Mouse (Mus musculus) midbrain, embryonic 15.5 days (tissue): ENCODE results near the gene Ccdc125. TPM values are rescaled to one million over a fixed set of nuclear protein-coding genes. Genes with fewer than 3 reads are reported as not detected.

Experiments
- ATAC-seq: fragments of 200-750 bp; cut with Nextera tagmentation; replicated peaks from 2 replicates; pipeline ENCODE4 v1.8.0; 2017; ENCODE audit warnings: moderate TSS enrichment
- H3K27ac ChIP-seq: fragments of 300-500 bp; sonication (generic); 2 replicates; pipeline ENCODE4 v1.5.1; 2015; ENCODE audit warnings: mild to moderate bottlenecking, inconsistent platforms
- H3K27me3 ChIP-seq: fragments of 300-500 bp; sonication (generic); replicated peaks from 2 replicates; pipeline ENCODE4 v1.6.1; 2015; ENCODE audit warnings: inconsistent platforms
- H3K36me3 ChIP-seq: fragments of 300-500 bp; sonication (generic); replicated peaks from 2 replicates; pipeline ENCODE4 v1.6.1; 2015; ENCODE audit warnings: inconsistent platforms
- H3K4me1 ChIP-seq: fragments of 300-500 bp; sonication (generic); 2 replicates; pipeline ENCODE4 v1.6.1; 2015; ENCODE audit warnings: inconsistent platforms
- H3K4me2 ChIP-seq: fragments of 300-500 bp; sonication (generic); 2 replicates; pipeline ENCODE4 v1.6.1; 2015; ENCODE audit warnings: inconsistent platforms, mild to moderate bottlenecking, moderate library complexity
- H3K4me3 ChIP-seq: fragments of 300-500 bp; sonication (generic); 2 replicates; pipeline ENCODE4 v1.5.1; 2015; ENCODE audit warnings: mild to moderate bottlenecking, inconsistent platforms
- H3K9ac ChIP-seq: fragments of 300-500 bp; sonication (generic); 2 replicates; pipeline ENCODE4 v1.6.1; 2015; ENCODE audit warnings: mild to moderate bottlenecking, inconsistent platforms
- H3K9me3 ChIP-seq: fragments of 300-500 bp; sonication (generic); 2 replicates; pipeline ENCODE4 v1.6.1; 2016; ENCODE audit warnings: inconsistent platforms
- WGBS: fragments of 180-500 bp; shearing (Covaris S2); methylation state at CpG from one replicate; pipeline ENCODE4 v1.1.7; 2015; ENCODE audit warnings: mixed read lengths; 5-methylcytosine and 5-hydroxymethylcytosine counted together
- polyA plus RNA-seq: library from polyadenylated mRNA; unstranded; fragments of >200 nt; fragmentation: Nextera tagmentation; extraction: Ambion mirVana; gene quantifications from 2 replicates; pipeline ENCODE4 v1.2.1, GENCODE M21; 2015

The Ccdc125 gene
- polyA plus RNA-seq, 1 experiment from 2014 or later, result 2.1 TPM

DNA sequence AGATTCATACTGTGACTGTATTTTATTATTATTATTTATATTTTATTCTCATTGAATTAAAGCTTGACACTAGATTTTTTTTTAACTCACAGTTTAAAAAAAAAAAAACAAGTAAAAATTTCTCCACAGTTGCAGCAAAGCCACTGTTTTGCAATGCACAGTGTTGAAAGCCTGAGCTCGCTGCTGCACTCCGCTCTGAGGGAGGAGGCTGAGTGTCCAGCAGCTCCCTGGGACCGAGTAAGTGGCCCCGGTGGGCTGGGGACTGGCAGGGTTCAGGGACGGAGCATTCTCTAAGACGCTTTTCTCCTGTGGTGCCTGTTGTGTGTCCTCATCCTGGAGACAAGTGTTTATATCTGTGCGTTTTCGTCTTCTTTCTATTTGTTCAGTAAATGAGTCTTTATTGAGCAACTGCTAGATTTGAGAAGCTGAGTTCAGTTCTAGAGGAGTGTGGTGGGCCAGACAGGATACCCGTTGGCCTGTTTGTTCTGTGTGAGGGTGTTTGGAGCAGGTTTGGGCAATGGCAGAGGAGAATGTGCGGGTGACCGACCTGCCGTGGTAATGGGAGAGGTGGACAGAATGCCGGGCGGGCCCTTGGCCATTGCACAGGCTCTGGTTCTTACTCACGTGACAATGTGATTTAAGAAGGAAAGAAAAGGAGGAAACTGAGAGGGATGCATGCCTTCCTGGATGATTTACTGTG is 6.6 kb downstream of the Ccdc125 start:
- Histone ChIP-seq H3K4me1 (no peaks in the 10 kb centered on the region), H3K4me2 (no peak overlapping the region), H3K4me3 (no peak overlapping the region), H3K27ac (no peak overlapping the region), H3K36me3 (no peaks in the 10 kb centered on the region), H3K9ac (no peak overlapping the region), H3K27me3 (no peaks in the 10 kb centered on the region), H3K9me3 (no peaks in the 10 kb centered on the region)
- 92% methylated on average over 15 of the region's 15 CpGs for WGBS
- ATAC-seq, result no peak

DNA sequence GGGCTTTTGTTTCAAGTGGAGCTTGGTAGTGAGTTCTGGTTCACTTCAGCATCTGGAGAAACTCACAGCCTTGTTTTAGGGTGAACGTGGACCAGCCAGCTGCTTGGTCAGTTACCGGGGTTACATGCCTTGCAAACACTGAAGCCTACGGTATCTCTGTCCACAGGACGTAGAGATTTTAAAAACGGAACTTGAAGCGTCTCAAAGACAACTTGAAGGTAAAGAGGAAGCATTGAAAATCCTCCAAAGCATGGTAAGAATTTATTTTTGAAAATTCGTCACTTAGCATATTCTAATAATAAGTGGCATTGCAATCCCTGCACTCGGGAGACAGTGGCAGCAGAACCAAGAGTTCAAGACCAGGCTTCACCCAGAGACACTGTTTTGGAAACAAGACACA is 12.1 kb downstream of the Ccdc125 start:
- ATAC-seq, result no peak
- Histone ChIP-seq H3K36me3 (no peaks in the 10 kb centered on the region), H3K27me3 (no peaks in the 10 kb centered on the region), H3K9ac (no peak overlapping the region), H3K4me3 (no peak overlapping the region), H3K27ac (no peak overlapping the region), H3K4me2 (no peak overlapping the region), H3K4me1 (no peaks in the 10 kb centered on the region), H3K9me3 (no peaks in the 10 kb centered on the region)
- 89% methylated on average over 8 of the region's 8 CpGs for WGBS

DNA sequence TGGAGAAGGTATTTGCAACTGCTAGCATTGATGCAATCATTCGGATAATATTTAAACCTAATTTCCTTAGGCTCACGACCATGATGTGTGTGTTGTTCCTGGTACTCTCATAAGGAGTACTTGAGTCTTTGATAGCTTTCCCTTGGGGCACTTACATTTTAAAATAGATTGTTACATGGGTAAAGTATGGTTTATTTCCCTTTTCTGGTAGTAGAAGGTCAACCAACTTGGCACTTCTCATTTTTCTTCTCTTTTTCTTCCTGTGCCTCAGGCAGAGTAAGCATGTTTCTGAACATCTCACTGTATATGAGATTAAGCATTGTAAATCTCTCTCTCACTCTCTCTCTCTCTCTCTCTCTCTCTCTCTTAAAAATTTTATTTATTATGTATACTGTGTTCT is 13.3 kb downstream of the Ccdc125 start:
- ATAC-seq, result no peak
- no peak overlapping the region for H3K27ac ChIP-seq
- H3K4me2 ChIP-seq, result no peak overlapping the region
- no peaks in the 10 kb centered on the region for H3K36me3 ChIP-seq
- H3K4me3 ChIP-seq, result no peak overlapping the region
- no peak overlapping the region for H3K9ac ChIP-seq
- no peaks in the 10 kb centered on the region for H3K9me3 ChIP-seq
- H3K4me1 ChIP-seq, result no peaks in the 10 kb centered on the region
- 83% methylated on average over 2 of the region's 2 CpGs for WGBS
- H3K27me3 ChIP-seq, result no peaks in the 10 kb centered on the region

DNA sequence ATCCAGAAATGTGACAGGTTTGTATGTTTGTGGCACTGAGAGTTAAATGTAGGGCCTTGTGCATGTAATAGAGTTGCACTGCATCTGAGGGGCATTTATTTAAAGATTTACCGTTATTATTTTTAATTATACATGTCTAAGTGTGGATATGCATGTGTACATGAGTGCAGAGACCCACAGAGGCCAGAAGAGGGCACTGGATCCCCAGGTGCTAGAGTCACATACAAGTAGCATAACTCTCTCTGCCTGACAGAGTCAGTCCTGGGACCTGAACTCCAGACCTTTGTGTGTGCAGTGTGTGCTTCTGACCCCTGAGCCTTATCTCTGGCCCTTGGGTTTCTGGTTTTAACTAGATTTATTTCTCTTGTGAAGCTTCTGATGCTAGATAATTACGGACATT is 14.8 kb downstream of the Ccdc125 start:
- Histone ChIP-seq H3K9ac (no peak overlapping the region), H3K9me3 (no peaks in the 10 kb centered on the region), H3K36me3 (no peaks in the 10 kb centered on the region), H3K4me3 (no peak overlapping the region), H3K27me3 (no peaks in the 10 kb centered on the region), H3K4me1 (no peaks in the 10 kb centered on the region), H3K27ac (no peak overlapping the region), H3K4me2 (no peak overlapping the region)
- WGBS, result 82% methylated on average over 2 of the region's 2 CpGs
- ATAC-seq, result no peak

DNA sequence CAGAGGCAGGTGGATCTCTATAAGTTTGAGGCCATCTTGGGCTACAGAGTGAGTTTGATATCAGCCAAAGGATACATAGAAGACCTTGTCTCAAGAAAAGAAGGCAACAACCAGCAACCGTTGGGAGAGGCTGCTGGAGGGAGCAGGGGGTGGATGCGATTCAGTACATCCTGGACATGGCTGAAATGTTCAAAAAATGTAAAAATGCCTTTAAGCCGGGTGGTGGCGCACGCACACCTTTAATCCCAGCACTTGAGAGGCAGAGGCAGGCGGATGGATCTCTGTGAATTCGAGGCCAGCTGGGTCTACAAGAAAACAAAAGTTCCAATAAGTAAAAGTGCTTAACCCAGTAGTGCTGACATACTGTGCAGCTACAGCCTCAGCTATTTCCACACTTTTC is 18.0 kb downstream of the Ccdc125 start:
- no peak overlapping the region for H3K4me2 ChIP-seq
- no peak overlapping the region for H3K27ac ChIP-seq
- H3K4me3 ChIP-seq, result no peak overlapping the region
- ATAC-seq, result no peak
- H3K9ac ChIP-seq, result no peak overlapping the region
- H3K27me3 ChIP-seq, result no peaks in the 10 kb centered on the region
- no peaks in the 10 kb centered on the region for H3K9me3 ChIP-seq
- no peaks in the 10 kb centered on the region for H3K36me3 ChIP-seq
- 69% methylated on average over 7 of the region's 7 CpGs for WGBS
- no peaks in the 10 kb centered on the region for H3K4me1 ChIP-seq

DNA sequence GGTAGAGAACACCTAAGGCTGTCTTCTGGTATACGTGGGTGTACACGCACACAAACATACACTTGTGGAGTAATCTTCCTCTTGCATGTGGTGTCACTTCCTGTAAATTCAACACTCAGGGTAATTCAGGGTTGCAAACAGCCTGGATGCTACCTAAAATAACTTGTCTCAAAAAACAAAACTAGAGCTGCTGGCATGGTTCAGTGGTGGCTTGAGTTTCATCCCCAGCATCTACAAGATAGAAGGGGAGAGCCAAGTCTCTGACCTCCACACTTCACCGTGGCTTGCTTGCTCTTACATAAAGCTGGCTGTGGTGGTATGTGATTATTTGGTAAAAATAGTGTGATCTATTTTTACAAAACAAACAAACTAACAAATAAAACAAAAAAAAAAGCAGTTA is 28.0 kb downstream of the Ccdc125 start:
- peaks cover 36% of the 10 kb centered on the region for H3K36me3 ChIP-seq
- WGBS, result 98% methylated on average over 3 of the region's 3 CpGs

DNA sequence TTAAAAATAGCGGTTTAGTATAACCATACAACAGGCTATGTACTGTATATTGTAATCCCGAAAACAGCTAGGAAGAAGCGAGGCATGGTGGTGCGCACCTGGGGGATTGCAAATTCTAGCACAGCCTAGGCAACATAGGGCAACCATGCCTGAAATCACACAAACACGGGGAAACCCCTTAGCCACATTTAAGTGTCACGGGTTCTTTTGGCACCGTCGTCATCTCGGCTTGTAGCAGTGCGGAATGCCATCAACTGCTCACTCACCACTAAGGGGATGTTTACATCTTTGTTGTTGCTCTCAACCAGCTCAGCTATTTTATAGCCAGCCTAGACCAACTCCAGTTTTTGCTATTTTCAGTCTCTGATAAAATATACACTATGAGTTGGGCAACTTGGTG is 29.3 kb downstream of the Ccdc125 start:
- H3K9ac ChIP-seq, result no peak overlapping the region
- no peak for ATAC-seq
- H3K27me3 ChIP-seq, result no peaks in the 10 kb centered on the region

More for the DNA sequence above, 28.0 kb downstream of the Ccdc125 start:
- Histone ChIP-seq H3K27ac (no peak overlapping the region), H3K9me3 (no peaks in the 10 kb centered on the region), H3K4me2 (no peak overlapping the region), H3K4me1 (no peaks in the 10 kb centered on the region), H3K27me3 (no peaks in the 10 kb centered on the region), H3K9ac (no peak overlapping the region), H3K4me3 (no peak overlapping the region)
- no peak for ATAC-seq

DNA sequence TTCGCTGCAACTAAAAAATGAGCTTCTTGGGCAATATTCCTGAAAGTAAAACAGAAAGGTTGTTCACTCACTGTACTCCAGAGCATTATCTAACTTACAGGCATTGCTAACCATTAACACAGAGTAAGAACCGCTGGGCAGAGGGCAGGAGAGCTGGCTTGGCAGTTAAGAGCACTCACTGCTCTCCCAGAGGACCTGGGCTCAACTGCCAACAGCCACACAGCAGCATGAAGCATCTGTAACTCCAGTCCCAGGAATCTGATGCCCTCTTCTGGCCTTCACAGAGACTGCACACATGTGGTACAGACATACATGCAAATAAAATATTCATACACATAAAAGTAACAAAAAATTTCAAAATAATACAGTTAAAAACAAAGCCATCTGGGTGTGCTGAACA is 34.0 kb downstream of the Ccdc125 start:
- H3K27me3 ChIP-seq, result no peaks in the 10 kb centered on the region
- no peak overlapping the region for H3K9ac ChIP-seq
- WGBS, result 95% methylated on average over 2 of the region's 2 CpGs
- H3K36me3 ChIP-seq, result peaks cover 64% of the 10 kb centered on the region
- no peak overlapping the region for H3K27ac ChIP-seq
- no peaks in the 10 kb centered on the region for H3K4me1 ChIP-seq
- ATAC-seq, result no peak
- H3K4me3 ChIP-seq, result no peak overlapping the region
- no peaks in the 10 kb centered on the region for H3K9me3 ChIP-seq
- H3K4me2 ChIP-seq, result no peak overlapping the region

More for the DNA sequence above, 29.3 kb downstream of the Ccdc125 start:
- H3K4me2 ChIP-seq, result no peak overlapping the region
- WGBS, result 96% methylated on average over 10 of the region's 10 CpGs
- no peak overlapping the region for H3K4me3 ChIP-seq
- H3K27ac ChIP-seq, result no peak overlapping the region
- H3K36me3 ChIP-seq, result peaks cover 47% of the 10 kb centered on the region
- no peaks in the 10 kb centered on the region for H3K9me3 ChIP-seq
- H3K4me1 ChIP-seq, result no peaks in the 10 kb centered on the region

DNA sequence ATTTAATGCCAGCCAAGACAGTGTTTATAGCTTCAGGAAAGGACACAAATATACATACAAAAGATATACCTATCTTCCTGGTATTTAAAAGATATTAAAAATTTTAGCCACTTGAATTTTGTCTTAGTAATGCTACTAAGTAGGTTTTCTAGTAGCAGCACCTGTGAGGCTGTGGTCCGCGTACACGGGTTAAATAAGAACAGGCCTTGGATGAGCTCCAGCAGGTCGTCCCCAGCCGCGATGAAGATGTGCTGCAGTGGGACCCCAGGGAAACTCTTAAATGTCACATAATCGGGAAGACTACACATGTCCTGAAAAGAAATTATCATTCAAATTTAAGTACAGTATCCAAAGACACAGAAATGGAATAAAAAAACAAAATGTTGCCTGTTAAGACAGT is 36.7 kb downstream of the Ccdc125 start:
- Histone ChIP-seq H3K4me2 (no peak overlapping the region), H3K36me3 (peaks cover 70% of the 10 kb centered on the region), H3K9ac (no peak overlapping the region), H3K4me1 (no peaks in the 10 kb centered on the region), H3K27ac (no peak overlapping the region), H3K27me3 (no peaks in the 10 kb centered on the region), H3K9me3 (no peaks in the 10 kb centered on the region), H3K4me3 (no peak overlapping the region)
- no peak for ATAC-seq
- 98% methylated on average over 7 of the region's 7 CpGs for WGBS

DNA sequence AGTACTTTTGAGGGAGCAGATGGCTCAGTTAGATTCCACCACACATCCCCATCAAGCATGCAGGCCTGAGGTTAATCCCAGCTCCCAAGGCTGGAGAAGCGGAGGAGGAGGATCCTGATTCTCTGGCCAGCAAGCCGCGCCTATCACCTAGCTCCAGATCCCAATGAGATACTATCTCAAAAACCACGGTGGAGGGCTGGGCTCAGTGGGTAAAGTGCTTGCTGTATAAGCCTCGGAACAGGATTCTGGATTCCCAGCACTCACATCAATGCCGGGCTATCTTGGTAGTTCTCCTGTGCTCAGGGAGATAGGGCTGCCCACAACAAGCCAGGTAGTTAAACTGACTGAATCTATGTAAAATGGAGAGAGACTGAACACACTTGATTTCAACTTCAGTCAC is 46.0 kb downstream of the Ccdc125 start:
- H3K9ac ChIP-seq, result no peak overlapping the region
- no peak overlapping the region for H3K4me2 ChIP-seq
- WGBS, result 90% methylated on average over 6 of the region's 6 CpGs
- peaks cover 62% of the 10 kb centered on the region for H3K36me3 ChIP-seq
- no peaks in the 10 kb centered on the region for H3K4me1 ChIP-seq
- H3K27ac ChIP-seq, result no peak overlapping the region
- no peaks in the 10 kb centered on the region for H3K27me3 ChIP-seq
- no peaks in the 10 kb centered on the region for H3K9me3 ChIP-seq
- ATAC-seq, result no peak
- H3K4me3 ChIP-seq, result no peak overlapping the region

DNA sequence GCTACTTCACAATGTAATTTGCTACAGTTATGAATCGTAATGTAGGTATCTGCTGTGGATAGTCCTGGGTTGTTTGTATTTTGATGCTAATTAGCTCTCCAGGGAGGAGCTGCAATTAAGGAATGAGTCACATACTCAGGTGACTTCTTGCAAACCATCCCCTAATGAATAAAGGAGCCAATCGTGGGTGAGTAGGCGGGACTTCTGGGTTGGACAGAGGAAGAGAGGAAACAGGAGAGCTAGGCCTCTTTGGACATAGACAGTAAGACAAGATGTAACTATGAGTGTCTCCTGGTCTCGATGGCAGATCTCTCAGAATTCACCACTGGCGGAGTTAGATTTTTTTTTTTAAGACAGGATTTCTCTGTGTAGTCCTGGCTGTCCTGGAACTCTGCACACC is 52.1 kb downstream of the Ccdc125 start:
- H3K9me3 ChIP-seq, result no peaks in the 10 kb centered on the region
- H3K4me3 ChIP-seq, result no peak overlapping the region
- H3K9ac ChIP-seq, result no peak overlapping the region
- no peaks in the 10 kb centered on the region for H3K27me3 ChIP-seq
- no peak for ATAC-seq
- H3K4me2 ChIP-seq, result no peak overlapping the region
- peaks cover 11% of the 10 kb centered on the region for H3K4me1 ChIP-seq
- 87% methylated on average over 5 of the region's 5 CpGs for WGBS
- no peak overlapping the region for H3K27ac ChIP-seq
- H3K36me3 ChIP-seq, result peaks cover 24% of the 10 kb centered on the region

DNA sequence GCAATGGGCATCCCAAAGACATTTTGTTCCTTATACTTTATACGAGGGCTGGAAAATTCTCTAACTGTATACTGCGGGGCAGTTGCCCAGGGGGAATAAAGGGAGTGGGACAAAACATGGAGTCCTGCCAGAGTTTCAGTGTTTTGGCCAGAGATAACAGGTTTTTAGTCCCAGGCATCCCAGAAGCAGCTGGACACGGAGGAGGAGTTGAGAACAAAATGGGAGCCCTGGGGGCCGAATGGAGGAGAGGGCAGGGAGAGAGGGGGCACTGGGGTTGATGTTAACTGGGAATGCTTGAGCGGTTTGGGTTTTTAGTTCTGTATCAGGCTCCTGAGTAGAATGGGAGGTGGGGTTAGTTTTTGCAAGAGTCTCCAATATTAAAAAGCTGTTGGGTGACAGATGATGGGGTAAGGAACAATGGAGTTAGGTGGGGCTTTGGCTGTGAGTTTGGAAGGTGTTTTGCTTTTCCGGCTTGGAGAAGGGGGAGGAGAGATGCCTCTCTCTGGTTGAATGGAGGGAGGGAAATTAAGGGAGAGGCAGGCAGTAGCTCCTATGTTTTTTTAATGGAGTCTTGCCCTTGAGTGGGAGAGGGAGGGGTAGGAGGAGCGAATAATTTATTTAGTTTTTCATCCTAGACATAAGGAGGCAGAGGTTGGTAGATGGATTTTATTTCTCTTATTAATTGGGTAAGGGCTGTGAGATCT is 54.7 kb downstream of the Ccdc125 start:
- ATAC-seq, result no peak
- Histone ChIP-seq H3K4me2 (no peak overlapping the region), H3K27me3 (no peaks in the 10 kb centered on the region), H3K36me3 (peaks cover 7% of the 10 kb centered on the region; the same call in 1 of the 2 replicates), H3K27ac (peak overlapping the region; percentile 25; the same call in 1 of the 2 replicates), H3K9ac (peak overlapping the region; percentile 8; the same call in 1 of the 2 replicates), H3K4me1 (peaks cover 17% of the 10 kb centered on the region), H3K4me3 (no peak overlapping the region), H3K9me3 (no peaks in the 10 kb centered on the region)
- WGBS, result 67% methylated on average over 7 of the region's 7 CpGs

DNA sequence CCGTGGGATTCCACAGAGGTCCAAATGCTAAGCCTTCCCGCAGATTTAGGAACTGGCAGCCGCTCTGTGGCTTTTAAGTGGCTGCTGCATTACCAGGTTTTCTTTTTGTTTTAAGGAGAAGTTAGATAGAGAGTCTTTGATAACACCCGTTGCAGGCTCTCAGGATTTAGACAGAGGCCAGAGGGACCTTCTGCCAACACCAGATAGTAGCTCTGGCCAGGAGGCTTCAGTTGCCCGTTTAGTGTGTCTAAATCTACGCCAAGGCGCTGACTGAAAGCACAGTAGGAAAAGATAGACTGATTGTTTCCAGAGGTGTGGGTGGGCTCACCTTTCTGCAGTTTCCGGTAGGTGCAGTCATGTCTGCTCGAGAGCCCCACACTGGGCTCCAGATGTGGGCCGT is 55.7 kb downstream of the Ccdc125 start:
- 86% methylated on average over 10 of the region's 10 CpGs for WGBS
- no peak overlapping the region for H3K27ac ChIP-seq
- H3K4me3 ChIP-seq, result no peak overlapping the region
- ATAC-seq, result no peak
- H3K9ac ChIP-seq, result no peak overlapping the region
- peaks cover 2% of the 10 kb centered on the region; the same call in 1 of the 2 replicates for H3K36me3 ChIP-seq
- no peak overlapping the region for H3K4me2 ChIP-seq
- H3K27me3 ChIP-seq, result no peaks in the 10 kb centered on the region
- H3K4me1 ChIP-seq, result peaks cover 25% of the 10 kb centered on the region
- H3K9me3 ChIP-seq, result no peaks in the 10 kb centered on the region
